Mouse (Mus musculus): ENCODE measurements around the gene Vmn2r8. TPM values are rescaled to one million over a fixed set of nuclear protein-coding genes. Genes with fewer than 3 reads are reported as not detected.

Vmn2r8 gene
- polyA plus RNA-seq, 1 experiment from 2014 or later, result not detected

- WGBS, result 85% methylated on average over 5 of the region's 5 CpGs
- Histone ChIP-seq H3K9me3 (no peaks in the 10 kb centered on the region), H3K36me3 (no peaks in the 10 kb centered on the region), H3K4me1 (replicated peaks) (no peaks in the 10 kb centered on the region), H3K4me2 (no peak overlapping the region), H3K27ac (replicated peaks) (no peak overlapping the region), H3K27me3 (no peaks in the 10 kb centered on the region), H3K4me3 (no peak overlapping the region), H3K9ac (no peak overlapping the region)
- ATAC-seq (ENCODE audit: low FRiP score, low read depth), result no peak
Measured at GRCm38 (mm10) chr5:108750328-108751210, 58.1 kb downstream of the Vmn2r8 start.

- Histone ChIP-seq H3K36me3 (no peaks in the 10 kb centered on the region), H3K27ac (replicated peaks) (no peak overlapping the region), H3K9me3 (no peaks in the 10 kb centered on the region), H3K27me3 (no peaks in the 10 kb centered on the region), H3K4me2 (no peak overlapping the region), H3K9ac (no peak overlapping the region), H3K4me1 (replicated peaks) (no peaks in the 10 kb centered on the region), H3K4me3 (no peak overlapping the region)
- ATAC-seq (ENCODE audit: low FRiP score, low read depth), result no peak
- 85% methylated on average over 3 of the region's 3 CpGs for WGBS
Measured at GRCm38 (mm10) chr5:108744629-108745028, 64.0 kb downstream of the Vmn2r8 start.

GRCm38 (mm10) chr5:108743856-108744255 lies 64.8 kb downstream of the Vmn2r8 start:
- H3K36me3 ChIP-seq, result no peaks in the 10 kb centered on the region
- H3K4me3 ChIP-seq, result no peak overlapping the region
- H3K9me3 ChIP-seq, result no peaks in the 10 kb centered on the region
- H3K9ac ChIP-seq, result no peak overlapping the region
- 59% methylated on average over 2 of the region's 2 CpGs for WGBS
- H3K27ac ChIP-seq (replicated peaks), result no peak overlapping the region
- no peaks in the 10 kb centered on the region for H3K4me1 ChIP-seq (replicated peaks)
- H3K27me3 ChIP-seq, result no peaks in the 10 kb centered on the region
- no peak for ATAC-seq (ENCODE audit: low FRiP score, low read depth)
- no peak overlapping the region for H3K4me2 ChIP-seq

- Histone ChIP-seq H3K9ac (no peak overlapping the region), H3K9me3 (no peaks in the 10 kb centered on the region), H3K4me3 (no peak overlapping the region), H3K4me2 (no peak overlapping the region), H3K27ac (replicated peaks) (no peak overlapping the region), H3K4me1 (replicated peaks) (no peaks in the 10 kb centered on the region), H3K27me3 (no peaks in the 10 kb centered on the region), H3K36me3 (no peaks in the 10 kb centered on the region)
- WGBS, result 79% methylated on average over 2 of the region's 2 CpGs
- no peak for ATAC-seq (ENCODE audit: low FRiP score, low read depth)
Measured at GRCm38 (mm10) chr5:108742596-108742995, 66.1 kb downstream of the Vmn2r8 start.

GRCm38 (mm10) chr5:108741844-108742243 lies 66.8 kb downstream of the Vmn2r8 start:
- Histone ChIP-seq H3K9ac (no peak overlapping the region), H3K27me3 (no peaks in the 10 kb centered on the region), H3K4me2 (no peak overlapping the region), H3K9me3 (no peaks in the 10 kb centered on the region), H3K4me3 (no peak overlapping the region), H3K27ac (replicated peaks) (no peak overlapping the region), H3K36me3 (no peaks in the 10 kb centered on the region), H3K4me1 (replicated peaks) (no peaks in the 10 kb centered on the region)
- no peak for ATAC-seq (ENCODE audit: low FRiP score, low read depth)
- 80% methylated on average over 2 of the region's 2 CpGs for WGBS

Other genes starting within 250 kb of the Vmn2r8 start
- gene Gak, start 179.1 kb downstream of the Vmn2r8 start, polyA plus RNA-seq (2015; fragmentation: Nextera tagmentation; extraction: Ambion mirVana), result 48.1 and 56.7 TPM in 2 replicates
- gene Tmem175, start 179.1 kb downstream of the Vmn2r8 start, polyA plus RNA-seq (2015; fragmentation: Nextera tagmentation; extraction: Ambion mirVana), result 26.3 and 27.1 TPM in 2 replicates
- gene Idua, start 148.5 kb downstream of the Vmn2r8 start, polyA plus RNA-seq (2015; fragmentation: Nextera tagmentation; extraction: Ambion mirVana), result 11.0 and 11.8 TPM in 2 replicates
- gene Dgkq, start 139.2 kb downstream of the Vmn2r8 start, polyA plus RNA-seq (2015; fragmentation: Nextera tagmentation; extraction: Ambion mirVana), result 31.0 and 32.9 TPM in 2 replicates
- 3.0 and 4.1 TPM in 2 replicates for gene Slc26a1, start 133.3 kb downstream of the Vmn2r8 start, polyA plus RNA-seq (2015; fragmentation: Nextera tagmentation; extraction: Ambion mirVana)
- 8.1 and 8.9 TPM in 2 replicates for gene Fgfrl1, start 116.5 kb downstream of the Vmn2r8 start, polyA plus RNA-seq (2015; fragmentation: Nextera tagmentation; extraction: Ambion mirVana)
- not detected in 2 replicates for gene Rnf212, start 33.9 kb downstream of the Vmn2r8 start, polyA plus RNA-seq (2015; fragmentation: Nextera tagmentation; extraction: Ambion mirVana)
- not detected in 2 replicates for gene Tmed11, start 13.5 kb downstream of the Vmn2r8 start, polyA plus RNA-seq (2015; fragmentation: Nextera tagmentation; extraction: Ambion mirVana)
- gene Vmn2r9, start 43.8 kb upstream of the Vmn2r8 start, polyA plus RNA-seq (2015; fragmentation: Nextera tagmentation; extraction: Ambion mirVana), result not detected in 2 replicates
- gene Vmn2r10, start 197.7 kb upstream of the Vmn2r8 start, polyA plus RNA-seq (2015; fragmentation: Nextera tagmentation; extraction: Ambion mirVana), result not detected in 2 replicates